Mouse (Mus musculus): Measurements from ENCODE around the gene Sec16a.

Sec16a gene

GRCm38 (mm10) chr2:26389154-26389690 lies 55.8 kb downstream of the Sec16a start, which contains the start of the genes Entr1 and Pmpca:
Gene Entr1, minus strand, starts transcription at chr2:26389316.
Gene Pmpca, plus strand, starts transcription at chr2:26389339.
- WGBS, result under 1% methylated on average over 59 of the region's 60 CpGs

- under 1% methylated on average over 45 of the region's 45 CpGs for WGBS
Observed at GRCm38 (mm10) chr2:26388682-26389153, 56.3 kb downstream of the Sec16a start.

- WGBS, result 74% methylated on average over 3 of the region's 3 CpGs
Observed at GRCm38 (mm10) chr2:26387713-26388112, 57.3 kb downstream of the Sec16a start.

- 28% methylated on average over 6 of the region's 6 CpGs for WGBS
Observed at GRCm38 (mm10) chr2:26380871-26381270, 64.1 kb downstream of the Sec16a start.

GRCm38 (mm10) chr2:26380131-26380771 lies 64.8 kb downstream of the Sec16a start, which contains the start of gene Snapc4:
Gene Snapc4, minus strand, starts transcription at chr2:26380653.
- WGBS, result under 1% methylated on average over 38 of the region's 38 CpGs

- 88% methylated on average over 8 of the region's 8 CpGs for WGBS
Observed at GRCm38 (mm10) chr2:26372396-26372795, 72.6 kb downstream of the Sec16a start.

GRCm38 (mm10) chr2:26368572-26368971 lies 76.4 kb downstream of the Sec16a start:
- WGBS, result 88% methylated on average over 1 of the region's 1 CpGs

- 93% methylated on average over 6 of the region's 6 CpGs for WGBS
Observed at GRCm38 (mm10) chr2:26367911-26368310, 77.1 kb downstream of the Sec16a start.

- 43% methylated on average over 10 of the region's 10 CpGs for WGBS
Observed at GRCm38 (mm10) chr2:26364738-26365465, 80.1 kb downstream of the Sec16a start.

- WGBS, result 93% methylated on average over 5 of the region's 5 CpGs
Observed at GRCm38 (mm10) chr2:26363481-26363880, 81.5 kb downstream of the Sec16a start.

GRCm38 (mm10) chr2:26362991-26363390 lies 82.0 kb downstream of the Sec16a start:
- WGBS, result 85% methylated on average over 5 of the region's 5 CpGs

- 67% methylated on average over 3 of the region's 3 CpGs for whole genome bisulfite sequencing
Observed at GRCm38 (mm10) chr2:26360772-26361171, 84.2 kb downstream of the Sec16a start, which contains the start of gene Card9. Gene Card9, minus strand, starts transcription at chr2:26360918.

GRCm38 (mm10) chr2:26359983-26360382 lies 85.0 kb downstream of the Sec16a start:
- WGBS, result 65% methylated on average over 6 of the region's 6 CpGs
